Mouse (Mus musculus) heart, adult 18-20 months (tissue): ENCODE data around the gene Zfp568. TPM values are rescaled to one million over a fixed set of nuclear protein-coding genes. Genes with fewer than 3 reads are reported as not detected.

Experiments
- DNase-seq, 2 experiments: peaks; one replicate each; pipeline ENCODE4 v3.0.0; 2021 to 2022; ENCODE audit warnings: mixed read lengths in 1 of 2
- total RNA-seq, 2 experiments: library from RNA; stranded (reverse); gene quantifications; 2 replicates each; pipeline ENCODE4 v1.2.3; 2021

Zfp568 gene
- total RNA-seq, 2 experiments from 2014 or later = 24.0 to 31.6 TPM

DNA sequence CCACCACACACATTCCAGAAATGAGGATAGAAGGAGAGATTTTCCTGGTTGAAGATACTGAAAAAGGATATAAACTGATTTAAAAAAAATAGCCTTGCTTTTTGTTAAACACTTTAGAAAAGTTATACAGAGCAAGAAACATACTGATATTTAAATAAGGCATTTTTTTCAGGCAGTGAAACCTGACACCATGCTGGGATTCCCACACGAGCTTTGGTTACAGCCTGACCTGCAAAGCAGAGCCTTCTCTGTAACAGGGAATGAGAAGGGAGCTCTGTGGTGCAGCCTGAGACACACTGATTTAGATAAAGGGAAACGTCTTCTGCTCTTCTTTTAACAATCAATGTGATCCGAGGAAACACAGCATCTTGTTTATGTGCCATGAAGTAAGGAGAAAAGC, 69.8 kb downstream of the Zfp568 start:
- DNase-seq = no peak

DNA sequence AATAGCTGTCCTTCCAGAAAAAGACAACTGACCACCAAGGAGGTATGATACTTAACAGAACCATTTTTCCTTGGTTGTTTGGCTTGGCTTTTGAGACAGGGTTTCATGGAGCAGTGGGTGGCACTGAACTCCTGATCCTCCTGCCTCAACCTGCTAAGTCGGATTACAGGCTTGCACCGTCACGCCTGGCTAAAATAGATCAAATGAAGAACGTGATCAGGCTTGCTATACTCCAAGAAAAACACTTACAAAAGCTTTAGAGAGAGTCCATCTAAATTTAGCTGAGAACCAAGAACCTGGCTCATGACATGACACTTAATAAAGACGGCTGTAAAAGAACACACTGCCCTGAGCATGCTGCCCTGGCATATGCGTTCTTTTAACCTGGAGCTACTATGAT, 76.6 kb downstream of the Zfp568 start:
- DNase-seq = peak; percentile 23 to 38

DNA sequence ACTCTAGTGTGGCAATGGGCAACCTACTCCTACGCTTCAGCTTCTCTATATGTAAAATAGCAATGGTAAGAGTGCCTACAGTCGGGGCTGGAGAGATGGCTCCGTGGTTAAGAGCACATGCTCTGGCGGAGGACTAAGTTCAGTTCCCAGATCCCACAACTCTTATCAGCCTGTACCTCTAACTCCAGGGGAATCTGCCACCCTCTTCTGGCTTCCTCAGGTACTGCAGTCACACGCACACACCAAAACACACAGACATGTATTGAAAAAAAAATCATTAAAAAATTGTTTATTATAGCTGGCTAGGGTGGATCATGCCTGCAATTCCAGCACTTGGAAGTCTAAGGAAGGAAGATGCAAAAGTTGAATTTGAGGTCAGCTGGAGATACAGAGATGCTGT, 78.7 kb downstream of the Zfp568 start:
- no peak for DNase-seq

DNA sequence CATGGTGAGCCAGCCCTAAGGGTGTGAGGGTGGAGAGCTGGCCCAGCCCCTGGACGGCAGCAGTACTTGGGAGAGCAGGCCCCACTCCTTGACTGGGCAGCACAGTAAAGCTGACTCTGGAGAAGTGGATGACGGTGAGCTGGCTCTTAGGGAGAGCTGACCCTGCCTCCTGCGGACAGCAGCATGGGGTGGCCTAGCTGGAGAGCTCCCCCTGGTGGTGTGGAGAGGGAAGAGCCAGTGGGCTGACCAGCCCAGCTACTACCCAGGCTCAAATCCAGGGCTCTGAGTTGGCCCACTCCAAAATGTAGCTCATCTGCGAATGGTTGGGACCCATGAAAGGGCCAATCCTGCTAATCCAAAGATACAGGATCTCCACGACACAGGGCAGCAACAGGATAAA, 80.9 kb downstream of the Zfp568 start:
- no peak for DNase-seq

DNA sequence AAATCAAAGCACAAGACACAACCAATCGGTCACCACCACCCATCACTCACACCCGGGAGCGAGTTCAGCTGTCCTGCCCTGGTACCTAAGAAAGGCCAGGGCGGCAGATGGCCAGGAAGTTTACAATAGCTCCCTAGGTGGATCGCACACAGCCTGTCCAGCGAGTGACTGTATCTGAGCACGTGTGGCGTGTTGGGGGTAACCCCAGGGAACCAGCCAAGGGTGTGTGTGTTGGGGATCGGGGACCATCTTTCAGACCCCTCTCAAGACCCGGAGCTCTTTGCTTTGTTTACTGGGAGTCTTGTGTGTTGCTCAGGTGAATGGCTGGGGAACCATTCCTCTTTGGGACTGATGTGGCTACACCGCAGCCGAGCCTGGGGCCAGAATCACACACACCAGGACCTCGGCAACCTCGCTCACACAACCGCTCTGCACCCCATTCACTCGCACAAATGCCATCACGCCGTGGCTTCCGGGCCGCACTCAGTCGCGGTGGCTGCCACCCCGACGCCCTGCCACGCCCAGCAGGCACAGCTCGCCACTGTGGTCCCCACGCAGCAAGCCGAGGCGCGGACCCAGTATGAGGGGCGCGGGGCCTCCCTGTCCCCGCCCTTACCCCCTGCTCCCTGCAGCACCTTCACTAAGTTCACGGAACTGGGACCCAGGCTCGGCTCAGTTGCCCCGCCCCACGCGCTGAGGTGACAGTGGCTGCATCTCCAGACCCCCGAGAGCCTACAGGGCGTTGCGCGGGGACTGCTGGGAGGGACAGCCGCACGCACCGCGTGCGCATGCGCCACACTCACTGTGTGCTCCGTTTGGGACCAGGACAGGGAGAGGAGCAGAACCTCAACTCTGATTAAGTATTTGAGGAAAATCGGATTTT, 88.6 kb downstream of the Zfp568 start, which contains the start of gene Zfp82:
Zfp82 (minus strand) TSS at position 755 of the 883 bp plus-strand sequence.
- DNase-seq = peak; percentile 87 to 88

Other genes with a start within 250 kb of the Zfp568 start
- 10 to 100 TPM; 10.9 to 11.4 TPM for gene Zfp84, start 215.4 kb upstream of the Zfp568 start, total RNA-seq
- gene Zfp30, start 200.0 kb upstream of the Zfp568 start, total RNA-seq = 1 to 10 TPM; 3.4 to 4.2 TPM
- 1 to 10 TPM; 9.1 to 9.8 TPM for gene Zfp790, start 167.8 kb upstream of the Zfp568 start, total RNA-seq
- gene Zfp940, start 130.3 kb upstream of the Zfp568 start, total RNA-seq = under 1 TPM; 0.62 to 0.87 TPM
- 1 to 10 TPM; 3.3 to 3.9 TPM for gene Zfp420, start 124.0 kb upstream of the Zfp568 start, total RNA-seq
- gene Zfp27, start 77.4 kb upstream of the Zfp568 start, total RNA-seq = 1 to 10 TPM; 8.6 to 8.7 TPM
- 1 to 10 TPM; 4.2 to 7.5 TPM for gene Zfp383, start 75.7 kb upstream of the Zfp568 start, total RNA-seq
- 1 to 10 TPM; 4.3 to 6.8 TPM for gene Zfp74, start 29.9 kb upstream of the Zfp568 start, total RNA-seq
- gene Zfp14, start 67.4 kb downstream of the Zfp568 start, total RNA-seq = 1 to 10 TPM; 2.0 to 2.9 TPM
- gene Zfp82, start 88.9 kb downstream of the Zfp568 start, total RNA-seq = 1 to 10 TPM; 3.0 to 3.1 TPM
- gene Gm26920, start 106.5 kb downstream of the Zfp568 start, total RNA-seq = not detected
- 1 to 10 TPM; 1.4 to 1.9 TPM for gene Zfp566, start 106.6 kb downstream of the Zfp568 start, total RNA-seq
- 10 to 100 TPM; 26.9 to 38.9 TPM for gene Zfp260, start 110.8 kb downstream of the Zfp568 start, total RNA-seq
- 1 to 10 TPM; 2.1 to 2.5 TPM for gene Zfp382, start 138.0 kb downstream of the Zfp568 start, total RNA-seq
- 10 to 100 TPM; 27.8 to 30.9 TPM for gene Zfp146, start 185.8 kb downstream of the Zfp568 start, total RNA-seq
- 1,000 to 10,000 TPM; 2,821 to 3,018 TPM for gene Cox7a1, start 200.2 kb downstream of the Zfp568 start, total RNA-seq
- gene Capns1, start 214.9 kb downstream of the Zfp568 start, total RNA-seq = 100 to 1,000 TPM; 277 to 293 TPM
- 10 to 100 TPM; 51.1 to 53.7 TPM for gene Polr2i, start 248.0 kb downstream of the Zfp568 start, total RNA-seq
- gene Tbcb, start 248.3 kb downstream of the Zfp568 start, total RNA-seq = 10 to 100 TPM; 57.8 to 68.2 TPM